Mouse (Mus musculus): ENCODE measurements around the gene Ldha. TPM values are rescaled to one million over a fixed set of nuclear protein-coding genes. Genes with fewer than 3 reads are reported as not detected.

Ldha gene
- polyA plus RNA-seq (2012; rRNA removed), result 720 and 854 TPM in 2 replicates

GRCm38 (mm10) chr7:46840787-46841525 lies at the start of gene Ldha:
Gene Ldha (plus strand): TSS chr7:46841475.

GRCm38 (mm10) chr7:46795287-46796205 lies 45.7 kb upstream of the Ldha start, which contains the start of the genes Hps5 and Gtf2h1:
Gene Hps5 (minus strand): TSS chr7:46796064.
Gene Gtf2h1 (plus strand): TSS chr7:46796103.

GRCm38 (mm10) chr7:46860996-46861395 lies 19.7 kb downstream of the Ldha start, which contains the start of gene Ldhc:
Gene Ldhc (plus strand): TSS chr7:46861203.

Other genes with a start within 250 kb of the Ldha start
- gene Sergef, start 201.7 kb upstream of the Ldha start, polyA plus RNA-seq (2012; rRNA removed), result 7.8 and 11.4 TPM in 2 replicates
- 4.0 and 5.9 TPM in 2 replicates for gene Tph1, start 168.9 kb upstream of the Ldha start, polyA plus RNA-seq (2012; rRNA removed)
- 4.9 and 6.1 TPM in 2 replicates for gene Saal1, start 130.8 kb upstream of the Ldha start, polyA plus RNA-seq (2012; rRNA removed)
- 0.43 and 0.90 TPM in 2 replicates for gene Saa3, start 125.8 kb upstream of the Ldha start, polyA plus RNA-seq (2012; rRNA removed)
- 0.05 TPM in 1 of 2 replicates, not detected in the other for gene Saa4, start 108.9 kb upstream of the Ldha start, polyA plus RNA-seq (2012; rRNA removed)
- 404 and 570 TPM in 2 replicates for gene Saa1, start 98.5 kb upstream of the Ldha start, polyA plus RNA-seq (2012; rRNA removed)
- gene Saa2, start 89.7 kb upstream of the Ldha start, polyA plus RNA-seq (2012; rRNA removed), result 2.9 and 17.4 TPM in 2 replicates
- 21.3 and 22.3 TPM in 2 replicates for gene Hps5, start 45.4 kb upstream of the Ldha start, polyA plus RNA-seq (2012; rRNA removed)
- 6.1 and 8.3 TPM in 2 replicates for gene Gtf2h1, start 45.4 kb upstream of the Ldha start, polyA plus RNA-seq (2012; rRNA removed)
- not detected in 2 replicates for gene Ldhc, start 19.7 kb downstream of the Ldha start, polyA plus RNA-seq (2012; rRNA removed)
- 67.5 and 67.9 TPM in 2 replicates for gene Tsg101, start 78.5 kb downstream of the Ldha start, polyA plus RNA-seq (2012; rRNA removed)
- 1.8 and 2.2 TPM in 2 replicates for gene Uevld, start 117.1 kb downstream of the Ldha start, polyA plus RNA-seq (2012; rRNA removed)
- gene Gm9999, start 142.1 kb downstream of the Ldha start, polyA plus RNA-seq (2012; rRNA removed), result not detected in 2 replicates
- 5.4 TPM in 2 replicates for gene Spty2d1, start 166.9 kb downstream of the Ldha start, polyA plus RNA-seq (2012; rRNA removed)
- 16.4 and 29.4 TPM in 2 replicates for gene Tmem86a, start 209.1 kb downstream of the Ldha start, polyA plus RNA-seq (2012; rRNA removed)

Data from colon, adult 2 months (tissue).